Mouse (Mus musculus): ENCODE results near the gene Rab40c.
A peak's percentile ranks its signal among the peaks of the same experiment; 100 is the strongest.

Rab40c gene

DNA sequence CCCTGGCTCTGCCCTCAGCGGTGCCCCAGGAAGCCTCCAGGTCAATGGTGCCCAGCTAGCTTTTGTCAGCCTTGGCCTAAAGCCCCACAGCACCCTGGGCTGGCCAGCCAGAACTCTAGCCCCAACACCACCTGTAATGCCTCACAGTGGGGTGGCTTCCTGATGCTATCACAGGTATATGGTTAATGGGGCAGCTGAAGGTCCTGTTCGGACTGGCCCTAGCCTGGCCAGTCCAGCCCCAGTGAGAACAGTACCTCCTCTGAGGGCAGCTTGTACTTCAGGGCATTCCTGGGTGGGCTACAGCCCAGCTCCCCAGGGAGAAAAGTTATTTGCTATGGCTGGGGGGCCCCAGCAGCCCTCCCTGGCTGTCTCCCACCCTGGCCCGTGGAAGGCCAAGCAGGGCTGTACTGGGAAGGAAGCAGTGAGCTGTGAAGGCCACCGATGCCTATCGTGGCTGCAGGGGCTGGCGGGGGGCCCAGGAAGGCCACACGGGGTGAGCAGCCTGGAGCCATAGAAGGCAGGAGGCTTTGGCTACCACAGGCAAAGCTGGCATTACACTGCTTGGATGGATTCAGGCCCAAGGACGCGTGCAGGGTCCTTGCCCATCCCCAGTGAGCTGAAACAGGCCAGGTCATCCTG, 26.1 kb upstream of the Rab40c start:
- DNase-seq = no peak

- no peak for DNase-seq
Measured at GRCm38 (mm10) chr17:25944366-25945163, 25.0 kb upstream of the Rab40c start, which contains the start of the genes Pigq and Nhlrc4. TSS of gene Pigq (minus strand) at chr17:25944936. TSS of gene Nhlrc4 (minus strand) at chr17:25944961.

DNA sequence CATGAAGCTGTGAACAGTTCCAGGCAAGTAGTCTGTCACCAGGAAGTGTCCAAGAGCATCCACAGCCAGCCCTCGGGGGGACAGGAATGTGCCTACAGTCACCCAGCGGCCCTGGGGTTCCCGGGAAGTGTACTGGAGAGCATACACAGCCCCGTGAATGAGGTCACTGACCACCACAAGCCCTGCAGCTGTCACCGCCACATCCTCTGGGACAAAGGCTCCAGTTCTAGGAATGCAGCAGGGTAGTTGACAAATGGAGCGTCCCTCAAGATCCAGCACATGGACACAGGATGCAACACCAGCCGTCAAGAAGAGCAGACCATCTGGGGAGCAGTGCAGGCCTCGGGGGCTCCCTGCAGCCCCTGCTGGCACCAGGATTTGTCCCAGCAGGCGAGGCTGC, 24.2 kb upstream of the Rab40c start:
- no peak for DNase-seq

DNA sequence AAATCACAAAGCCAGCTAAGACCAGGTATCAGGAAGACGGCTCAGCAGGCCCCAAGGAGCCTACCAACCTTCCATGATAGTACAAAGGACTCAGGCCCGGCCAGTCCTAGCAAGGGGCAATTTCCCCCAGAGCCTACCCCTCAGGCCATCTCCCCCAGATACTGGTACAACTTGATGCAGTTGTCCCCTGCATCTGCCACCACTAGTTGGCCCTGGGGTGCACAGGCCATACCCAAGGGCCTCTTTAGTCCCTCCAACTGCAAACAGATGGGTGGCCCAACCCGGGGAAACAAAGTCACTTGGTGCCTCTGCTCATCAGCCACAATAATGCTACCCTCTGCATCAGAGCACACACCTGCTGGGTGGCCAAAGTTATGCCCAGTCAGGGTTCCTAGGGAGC, 23.7 kb upstream of the Rab40c start:
- no peak for DNase-seq

DNA sequence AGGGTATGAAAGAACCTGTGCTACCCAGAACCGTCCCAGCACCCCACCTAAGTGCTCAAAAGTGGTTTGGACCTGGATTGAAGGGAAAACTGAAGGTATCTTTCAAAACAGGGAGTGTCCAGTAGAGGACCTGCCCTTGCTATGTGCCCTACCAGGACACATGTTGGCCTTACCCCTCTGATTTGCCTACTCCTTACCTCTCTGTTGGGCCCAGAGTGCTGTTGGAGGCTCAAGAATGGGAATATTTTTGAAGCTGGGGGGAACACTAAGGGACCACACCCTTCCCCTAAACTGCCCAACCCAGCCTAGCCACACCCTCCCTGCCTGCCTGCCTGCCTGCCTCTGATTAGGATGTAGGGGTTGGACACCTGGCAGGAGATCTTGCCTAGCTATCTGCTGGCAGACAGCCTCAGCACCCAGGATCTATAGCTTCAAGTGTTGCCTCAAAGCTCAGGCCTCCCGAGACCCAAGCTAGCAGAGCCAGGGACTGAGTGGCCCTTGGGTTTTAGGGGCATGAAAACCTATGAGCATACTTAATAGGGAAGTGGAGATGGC, 23.1 kb upstream of the Rab40c start:
- no peak for DNase-seq

GRCm38 (mm10) chr17:25941511-25942241, 22.1 kb upstream of the Rab40c start:
- DNase-seq = peak; percentile 74

DNA sequence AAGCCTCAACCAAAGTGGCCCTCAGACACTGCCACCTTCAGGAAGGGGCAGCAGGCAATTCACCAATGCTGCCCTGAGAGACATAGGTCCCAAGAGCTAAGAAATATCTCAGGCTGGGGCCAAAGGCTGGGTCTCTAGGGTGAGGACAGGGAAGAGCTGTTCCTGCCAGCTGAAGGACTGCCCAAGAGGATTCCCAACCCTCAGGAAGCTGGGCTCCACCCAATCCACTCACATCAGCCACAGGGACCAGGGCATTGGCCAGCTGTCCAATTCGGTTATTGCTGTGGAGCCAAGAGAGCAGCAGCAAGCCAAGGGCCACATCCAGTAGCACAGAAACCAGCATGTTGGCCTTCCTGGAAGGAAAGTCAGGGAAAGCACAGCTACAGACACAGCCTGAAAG, 15.0 kb upstream of the Rab40c start:
- no peak for DNase-seq

DNA sequence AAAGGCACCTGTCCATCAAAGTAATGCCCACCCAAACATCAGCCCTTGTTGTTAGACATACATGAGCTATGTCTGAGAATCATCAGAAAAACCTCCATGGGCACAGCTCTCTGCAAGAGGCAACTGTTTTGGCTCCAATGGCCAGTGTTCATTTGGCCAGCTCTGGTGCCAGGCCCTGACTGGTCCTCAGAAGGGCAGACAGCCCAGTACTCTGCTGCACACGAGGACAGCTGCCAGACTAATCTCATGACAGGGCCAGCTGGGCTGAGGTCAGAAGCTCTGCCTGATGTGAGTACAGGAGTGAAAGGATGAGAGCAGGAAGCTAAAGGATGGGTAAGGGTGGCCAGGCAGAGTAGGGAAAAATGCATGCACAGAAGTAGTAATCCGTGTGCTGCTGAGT, 5.8 kb upstream of the Rab40c start:
- DNase-seq = peak; percentile 67

DNA sequence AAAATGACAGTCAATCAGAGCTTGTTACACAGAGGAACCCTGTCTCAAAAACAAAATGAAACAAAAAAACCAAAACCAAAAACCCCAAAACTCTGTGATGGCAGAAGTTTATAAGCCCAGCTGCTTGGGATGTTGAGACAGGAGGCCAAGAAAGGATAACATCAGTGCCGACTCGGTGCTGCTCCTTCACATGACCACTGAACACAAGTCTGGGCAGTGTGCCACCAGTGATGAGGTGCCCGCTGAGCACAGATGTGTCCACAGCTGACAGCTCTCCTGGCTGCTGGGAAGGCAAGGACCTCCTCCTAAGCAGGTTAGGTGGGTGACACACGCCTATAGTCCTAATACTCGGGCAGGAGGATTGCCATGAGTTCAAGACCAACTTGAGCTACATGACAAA, 2.6 kb upstream of the Rab40c start:
- no peak for DNase-seq

DNA sequence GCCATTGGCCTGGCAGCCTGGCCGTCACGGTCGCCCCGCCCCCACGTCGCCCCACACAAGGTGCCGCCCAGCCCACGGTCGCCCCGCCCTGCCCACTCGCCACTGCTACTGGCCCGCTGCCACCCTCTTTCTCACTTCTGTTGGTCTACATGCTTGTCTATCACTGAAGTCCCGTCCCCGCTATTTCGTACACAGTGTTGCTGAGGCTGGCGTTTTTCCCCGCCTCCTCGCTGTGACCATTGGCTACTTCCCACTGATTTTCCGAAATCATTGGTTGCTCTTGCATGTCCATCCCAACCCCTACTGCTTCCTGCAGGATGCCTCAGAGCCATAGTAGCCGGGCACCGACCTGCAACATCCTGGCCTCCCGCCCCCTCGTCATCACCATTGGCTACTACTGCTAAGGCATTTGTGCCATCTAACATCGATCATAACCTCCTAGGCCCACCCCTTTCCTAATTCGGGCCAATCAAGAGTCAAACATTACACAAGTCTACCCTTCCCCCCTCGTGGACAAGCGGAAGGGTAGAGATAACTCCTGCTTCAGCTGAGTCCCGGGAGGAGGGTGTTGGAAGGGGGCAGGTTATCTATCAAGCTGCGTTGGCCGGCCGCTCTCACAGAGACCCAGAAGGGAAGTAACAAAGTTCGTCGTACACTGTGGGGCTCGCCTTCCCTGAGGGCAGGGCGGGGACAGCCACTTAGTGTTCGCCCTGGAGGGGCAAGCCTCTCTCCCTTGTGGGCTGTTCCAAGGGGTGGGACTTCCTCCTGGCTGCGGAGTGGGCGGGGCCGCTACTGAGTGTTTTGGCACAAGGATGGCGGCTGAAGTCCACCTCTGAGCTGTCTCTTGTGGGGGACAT, 487 bp upstream of the Rab40c start:
- peak; percentile 100 for DNase-seq

- DNase-seq = no peak
Measured at GRCm38 (mm10) chr17:25918037-25918750, 1.3 kb downstream of the Rab40c start.

DNA sequence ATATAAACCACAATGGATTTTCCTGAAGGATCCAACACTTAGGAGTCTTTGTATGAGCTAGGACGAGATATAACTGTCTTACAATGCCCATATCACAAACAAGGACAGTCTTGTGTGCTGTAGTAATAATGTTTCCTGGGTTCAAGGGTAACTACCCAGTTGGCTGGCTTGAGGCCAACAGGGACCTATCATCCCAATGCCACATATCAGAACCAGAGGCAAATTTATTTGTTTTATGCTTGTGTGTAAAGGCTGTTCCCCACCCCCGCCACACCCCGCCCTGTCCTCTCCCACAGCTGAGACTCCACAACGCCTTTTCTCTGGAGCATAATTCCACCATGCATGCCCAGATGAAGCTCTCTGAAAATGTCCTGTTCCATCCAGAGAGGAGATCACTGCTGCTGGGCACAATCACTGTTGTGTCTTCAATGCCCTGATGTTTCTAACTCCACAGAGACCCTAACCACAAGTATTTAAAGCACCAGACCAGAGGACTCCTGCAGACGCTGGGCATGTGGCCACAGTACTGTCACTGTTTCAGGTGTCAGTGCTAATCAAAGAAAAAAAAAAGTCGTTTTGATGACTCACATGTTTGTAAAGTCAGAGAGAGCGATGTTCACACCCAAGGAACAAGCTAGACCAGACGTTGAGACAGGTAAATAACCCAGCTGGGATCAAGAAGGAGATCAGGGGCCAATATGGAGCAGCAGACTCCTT, 2.4 kb downstream of the Rab40c start:
- DNase-seq = no peak

DNA sequence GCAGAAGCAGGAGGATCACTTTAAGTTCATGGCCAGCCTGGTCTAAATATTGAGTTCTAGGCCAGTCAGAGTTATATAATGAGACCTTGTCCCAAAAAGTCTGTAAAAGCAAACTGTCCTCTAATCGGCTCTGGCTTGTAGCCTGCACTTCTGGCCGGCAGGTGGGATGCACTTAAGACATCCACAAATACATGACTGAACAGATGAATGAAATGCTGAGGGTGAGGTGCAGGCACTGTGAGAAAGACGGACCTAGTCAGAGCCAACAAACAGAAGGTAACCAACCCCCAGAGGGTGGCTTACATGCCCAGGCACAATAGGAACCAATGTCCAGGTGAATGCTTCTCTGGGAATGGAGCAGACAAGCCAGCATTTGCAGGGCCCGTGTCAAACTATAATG, 5.2 kb downstream of the Rab40c start:
- no peak for DNase-seq

DNA sequence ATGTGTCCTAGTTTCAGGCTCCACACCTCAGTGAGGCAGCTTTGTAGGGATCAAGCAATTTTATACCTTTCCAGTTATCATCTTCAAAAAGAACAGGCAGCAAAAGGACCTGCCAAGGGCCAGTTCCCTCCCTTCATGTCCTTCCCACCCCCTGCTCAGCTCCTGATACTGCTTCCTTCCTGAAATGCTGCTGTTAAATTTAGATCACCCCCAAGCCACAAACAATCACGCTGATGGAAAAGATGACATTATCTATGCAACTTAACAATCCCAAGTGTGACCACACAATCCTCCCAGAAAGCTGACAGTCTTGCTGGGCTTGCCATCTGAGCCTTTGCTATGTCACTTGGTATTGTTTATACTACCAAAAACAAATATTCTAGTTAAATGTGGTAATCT, 5.7 kb downstream of the Rab40c start:
- DNase-seq = no peak

DNA sequence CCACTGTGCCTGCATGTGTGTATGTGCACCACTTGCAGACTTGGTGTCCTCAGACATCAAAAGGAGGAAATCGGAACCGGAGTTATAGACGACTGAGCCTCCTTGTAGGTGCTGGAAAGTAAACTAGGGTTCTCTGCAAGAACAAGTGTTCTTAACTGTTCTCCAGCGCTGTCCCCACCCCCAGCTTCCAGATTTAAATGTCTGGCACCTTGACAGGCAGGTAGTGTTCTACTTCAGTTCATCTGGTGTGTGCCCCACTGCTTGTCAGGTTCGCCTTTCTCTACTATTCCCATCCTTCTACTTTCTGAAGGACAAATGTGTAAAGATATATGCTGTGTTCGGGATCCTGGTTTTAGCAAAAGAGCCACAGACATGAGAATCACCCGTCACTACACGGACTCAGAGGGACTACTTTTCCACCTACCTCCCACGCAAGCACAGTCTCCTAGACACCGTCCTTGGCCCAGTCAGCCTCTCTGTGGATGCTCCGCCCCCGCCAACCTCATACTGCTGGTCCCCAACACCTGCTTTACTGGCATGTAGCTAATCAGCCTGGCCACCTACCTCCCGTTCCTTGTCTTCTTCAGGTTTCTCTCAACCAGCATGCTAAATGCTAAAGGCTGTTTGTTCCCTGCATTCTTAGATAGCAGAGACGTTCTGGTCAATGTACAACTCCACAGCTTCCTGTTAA, 6.2 kb downstream of the Rab40c start:
- DNase-seq = peak; percentile 89

DNA sequence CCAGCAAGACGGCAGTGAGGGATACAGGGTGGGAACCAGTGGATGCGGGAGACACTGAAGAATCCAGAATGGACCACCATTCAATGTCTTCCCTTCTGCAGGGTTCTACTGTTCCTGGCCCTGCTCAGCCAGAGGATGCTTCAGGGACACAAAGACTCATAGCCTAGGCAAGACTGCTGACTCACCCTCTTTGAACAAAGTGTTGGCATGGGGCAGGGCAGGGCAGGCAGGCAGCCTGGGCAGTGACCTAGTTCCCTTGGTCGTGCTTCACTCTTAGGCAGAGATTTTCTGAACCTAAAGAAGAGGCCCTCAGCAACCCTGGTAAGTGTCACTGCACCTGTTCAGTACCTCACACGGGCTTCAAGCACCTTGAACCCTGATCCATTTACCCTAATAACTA, 7.7 kb downstream of the Rab40c start:
- no peak for DNase-seq

GRCm38 (mm10) chr17:25907640-25908039, 11.9 kb downstream of the Rab40c start:
- DNase-seq = no peak

DNA sequence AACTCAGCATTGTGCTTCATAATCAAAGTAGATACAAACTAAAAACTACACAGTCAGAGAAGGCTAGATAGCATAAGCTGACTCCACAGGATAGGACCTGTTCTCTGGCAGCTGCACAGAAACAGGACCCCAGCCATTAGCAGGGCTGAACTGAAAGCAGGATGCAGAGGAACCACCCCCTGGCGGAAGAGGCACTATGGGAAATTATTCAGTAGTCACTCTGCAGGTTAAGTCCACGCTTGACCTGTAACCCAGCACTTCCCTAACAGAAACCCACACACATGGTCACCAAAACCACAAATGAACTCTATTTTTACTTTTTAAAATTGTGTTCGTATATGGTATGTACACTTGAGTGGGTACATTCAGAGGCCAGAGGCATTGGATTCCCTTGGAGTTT, 16.5 kb downstream of the Rab40c start:
- no peak for DNase-seq

GRCm38 (mm10) chr17:25900193-25900592, 19.3 kb downstream of the Rab40c start:
- no peak for DNase-seq

DNA sequence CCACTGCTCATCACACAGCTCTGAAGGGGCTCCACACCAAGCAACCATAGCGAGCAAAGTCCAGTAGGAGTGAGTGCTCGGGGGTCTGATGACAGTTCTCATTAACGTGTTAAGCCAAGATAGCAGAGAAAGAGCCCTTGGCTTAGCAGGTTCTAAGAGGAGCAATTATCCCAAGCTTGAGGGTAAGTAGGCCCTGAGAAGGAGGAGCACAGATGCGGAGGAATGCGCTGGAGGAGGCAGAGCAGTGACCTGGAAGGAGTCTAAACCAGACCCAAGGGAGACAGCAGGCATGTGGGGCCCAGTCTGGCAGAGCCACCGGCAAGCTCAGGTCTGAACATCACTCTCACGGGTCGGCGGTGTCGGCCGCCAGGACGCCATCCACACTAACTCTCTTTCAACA, 23.6 kb downstream of the Rab40c start:
- DNase-seq = no peak

DNA sequence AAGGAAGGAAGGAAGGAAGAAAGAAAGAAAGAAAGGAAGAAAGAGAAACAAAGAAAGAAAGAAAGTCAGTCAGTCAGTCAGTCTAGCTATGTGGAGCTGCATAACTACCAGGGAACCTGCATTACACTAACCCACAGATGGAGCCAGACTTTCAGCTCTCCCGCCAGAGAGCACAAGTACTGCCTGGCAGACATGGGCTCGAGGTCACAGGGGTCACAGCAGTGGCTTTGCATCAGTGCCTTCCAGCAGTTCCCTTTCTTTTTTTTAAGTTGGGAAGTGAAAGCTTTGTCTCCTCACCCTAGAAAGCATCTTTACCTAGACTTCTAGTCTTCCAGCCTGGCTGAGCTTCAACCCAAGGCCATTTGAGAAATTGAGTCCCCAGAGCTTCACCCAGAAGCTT, 24.1 kb downstream of the Rab40c start:
- DNase-seq = no peak

Measured in right cerebral cortex, adult 18-20 months (tissue).